Mouse (Mus musculus) liver, embryonic 16.5 days (tissue): Measurements from ENCODE around the gene Slc28a1. TPM values are rescaled to one million over a fixed set of nuclear protein-coding genes. Genes with fewer than 3 reads are reported as not detected.

Experiments used
- ATAC-seq: fragments of 200-750 bp; cut with Nextera tagmentation; 2 replicates; pipeline ENCODE4 v1.8.0; 2017; ENCODE audit warnings: low read depth, mild to moderate bottlenecking, moderate number of reproducible peaks, moderate library complexity
- H3K27ac ChIP-seq: fragments of 300-500 bp; sonication (generic); 2 replicates; pipeline ENCODE4 v1.5.1; 2014; ENCODE audit warnings: mild to moderate bottlenecking, low read length
- H3K27me3 ChIP-seq: fragments of 300-500 bp; sonication (generic); 2 replicates; pipeline ENCODE4 v1.6.1; 2014; ENCODE audit warnings: low read depth, low read length, mixed read lengths; ENCODE audit not compliant: control insufficient read depth, insufficient read depth
- H3K36me3 ChIP-seq: fragments of 300-500 bp; sonication (generic); 2 replicates; pipeline ENCODE4 v1.6.1; 2014; ENCODE audit warnings: mild to moderate bottlenecking; ENCODE audit not compliant: control insufficient read depth, insufficient read depth
- H3K4me1 ChIP-seq: fragments of 300-500 bp; sonication (generic); 2 replicates; pipeline ENCODE4 v1.6.1; 2014; ENCODE audit warnings: low read depth, low read length, mixed read lengths; ENCODE audit not compliant: control insufficient read depth
- H3K4me2 ChIP-seq: fragments of 300-500 bp; sonication (generic); 2 replicates; pipeline ENCODE4 v1.6.1; 2014; ENCODE audit warnings: low read depth, low read length, mixed read lengths
- H3K4me3 ChIP-seq: fragments of 300-500 bp; sonication (generic); 2 replicates; pipeline ENCODE4 v1.5.1; 2014; ENCODE audit warnings: low read depth, mild to moderate bottlenecking, low read length
- H3K9ac ChIP-seq: fragments of 300-500 bp; sonication (generic); 2 replicates; pipeline ENCODE4 v1.6.1; 2014; ENCODE audit warnings: low read depth, low read length
- H3K9me3 ChIP-seq: fragments of 300-500 bp; sonication (generic); replicated peaks from 2 replicates; pipeline ENCODE4 v1.6.1; 2016; ENCODE audit warnings: low read length; ENCODE audit not compliant: control insufficient read depth
- WGBS: fragments of 180-500 bp; shearing (Covaris S2); extraction: QIAGEN DNeasy Blood & Tissue Kit; methylation state at CpG from one replicate; pipeline ENCODE4 v1.1.7; 2014; ENCODE audit not compliant: insufficient replicate concordance; 5-methylcytosine and 5-hydroxymethylcytosine counted together
- polyA plus RNA-seq: library from polyadenylated mRNA; unstranded; fragments of >200 nt; fragmentation: Nextera tagmentation; extraction: Ambion mirVana; gene quantifications from 2 replicates; pipeline ENCODE4 v1.2.1, GENCODE M21; 2015

Slc28a1 gene
- polyA plus RNA-seq, 1 experiment from 2014 or later = 0.96 TPM

DNA sequence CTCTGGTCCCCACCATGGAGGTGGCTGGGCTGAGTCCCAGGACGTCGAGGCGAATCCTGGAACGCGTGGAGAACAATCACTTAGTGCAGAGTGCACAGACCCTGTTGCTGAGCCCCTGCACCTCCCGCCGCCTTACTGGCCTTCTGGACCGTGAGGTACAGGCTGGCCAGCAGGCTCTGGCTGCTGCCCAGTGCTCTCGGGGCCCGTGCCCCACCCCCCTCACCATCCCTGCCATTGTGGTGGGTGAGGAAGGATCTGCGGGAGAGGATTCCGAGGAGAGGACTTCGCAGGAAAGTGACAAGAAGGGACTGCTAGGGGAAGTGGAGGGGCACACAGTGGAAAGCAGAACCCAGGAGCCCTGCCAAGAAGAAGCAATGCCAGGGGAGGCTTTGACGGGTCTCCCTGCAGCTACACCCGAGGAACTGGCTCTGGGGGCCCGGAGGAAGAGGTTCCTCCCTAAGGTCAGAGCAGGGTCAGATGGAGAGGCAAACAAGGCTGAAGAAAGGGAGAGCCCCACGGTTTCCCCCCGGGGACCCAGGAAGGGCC is 21.1 kb upstream of the Slc28a1 start:
- H3K27ac ChIP-seq = no peak overlapping the region
- no peaks in the 10 kb centered on the region for H3K36me3 ChIP-seq
- no peaks in the 10 kb centered on the region for H3K4me1 ChIP-seq
- no peaks in the 10 kb centered on the region for H3K9me3 ChIP-seq
- WGBS = 53% methylated on average over 18 of the region's 18 CpGs
- H3K9ac ChIP-seq = no peak overlapping the region
- H3K4me3 ChIP-seq = no peak overlapping the region
- no peaks in the 10 kb centered on the region for H3K27me3 ChIP-seq
- ATAC-seq = no peak
- no peak overlapping the region for H3K4me2 ChIP-seq

DNA sequence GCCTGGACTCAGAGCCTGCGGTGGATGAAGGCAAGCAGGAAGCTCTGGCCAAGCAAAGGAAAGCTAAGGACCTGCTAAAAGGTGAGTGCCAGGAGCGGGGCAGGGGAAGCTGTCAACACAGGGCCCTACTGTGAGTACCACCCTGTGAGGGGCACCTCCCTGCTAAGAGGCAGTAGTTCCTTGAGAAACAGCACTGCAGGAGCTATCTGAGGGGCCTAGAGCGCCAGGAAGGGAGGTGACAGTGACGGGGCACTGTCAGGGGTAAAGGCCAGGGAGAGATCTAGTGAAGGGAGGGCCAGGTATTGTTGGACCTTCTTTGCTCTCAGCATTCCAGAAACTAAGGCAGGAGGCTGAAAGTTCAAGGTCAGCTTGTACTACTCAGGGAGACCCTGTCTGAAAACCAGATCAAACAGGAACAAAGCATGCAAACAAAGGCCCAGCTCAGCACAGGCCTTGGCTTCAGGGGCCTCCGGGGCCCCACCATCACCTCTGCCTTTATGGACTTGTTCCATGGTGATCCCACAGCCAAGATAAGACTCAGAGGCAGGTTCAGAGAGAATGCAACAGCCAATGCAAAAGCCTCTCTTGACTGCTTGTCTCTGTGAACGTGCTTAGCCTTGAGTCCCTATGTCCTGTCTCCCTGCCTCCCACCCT is 20.4 kb upstream of the Slc28a1 start:
- no peaks in the 10 kb centered on the region for H3K36me3 ChIP-seq
- no peak overlapping the region for H3K9ac ChIP-seq
- no peaks in the 10 kb centered on the region for H3K4me1 ChIP-seq
- ATAC-seq = no peak
- WGBS = 53% methylated on average over 6 of the region's 6 CpGs
- H3K9me3 ChIP-seq = no peaks in the 10 kb centered on the region
- H3K27me3 ChIP-seq = no peaks in the 10 kb centered on the region
- no peak overlapping the region for H3K4me2 ChIP-seq
- H3K27ac ChIP-seq = no peak overlapping the region
- H3K4me3 ChIP-seq = no peak overlapping the region

DNA sequence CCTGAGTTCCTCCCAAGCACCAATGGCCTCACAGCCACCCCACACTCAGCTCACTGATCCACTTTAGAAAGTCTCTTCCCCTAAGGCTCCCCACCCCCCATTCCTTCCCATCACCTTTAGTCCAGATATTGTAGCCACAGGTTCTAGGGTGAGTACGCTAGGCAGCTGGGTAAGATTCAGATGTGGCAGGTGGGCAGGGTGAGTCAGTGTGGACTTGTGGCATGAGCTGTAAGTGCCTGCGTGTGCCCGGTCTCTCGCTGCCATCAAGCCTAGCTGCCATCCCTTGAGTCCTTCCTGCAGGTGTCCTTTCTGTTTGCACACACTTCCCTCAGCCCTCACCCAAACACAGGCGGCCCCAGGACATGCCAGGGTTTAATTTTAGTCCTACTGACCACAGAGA is 14.3 kb upstream of the Slc28a1 start:
- H3K36me3 ChIP-seq = no peaks in the 10 kb centered on the region
- H3K27me3 ChIP-seq = no peaks in the 10 kb centered on the region
- no peaks in the 10 kb centered on the region for H3K9me3 ChIP-seq
- H3K9ac ChIP-seq = no peak overlapping the region
- H3K4me2 ChIP-seq = no peak overlapping the region
- no peak for ATAC-seq
- no peaks in the 10 kb centered on the region for H3K4me1 ChIP-seq
- no peak overlapping the region for H3K27ac ChIP-seq
- no peak overlapping the region for H3K4me3 ChIP-seq
- 61% methylated on average over 5 of the region's 5 CpGs for WGBS

DNA sequence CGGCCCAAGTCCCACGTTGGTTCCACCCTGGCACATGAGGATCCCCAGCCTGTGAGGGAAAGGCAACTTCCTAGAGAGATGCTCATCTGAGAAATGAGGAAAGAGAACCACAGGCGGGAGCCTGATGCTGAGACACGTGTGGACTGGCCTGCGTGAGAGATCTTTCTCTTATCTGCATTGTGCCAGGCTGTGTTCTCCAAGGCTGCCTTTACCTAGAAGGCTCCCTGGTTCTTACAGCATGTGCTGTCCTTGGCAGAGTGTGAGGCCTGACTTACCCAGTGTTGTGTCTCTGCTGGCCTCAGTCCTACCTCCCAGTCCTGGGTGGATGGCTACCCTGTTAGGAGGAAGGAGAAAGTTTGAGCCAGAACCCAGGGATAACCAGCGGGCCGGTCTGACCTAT is 11.7 kb upstream of the Slc28a1 start:
- ATAC-seq = 0 out of 2 replicates have a peak, but pooled peaks have one; percentile 19
- 55% methylated on average over 7 of the region's 7 CpGs for WGBS

DNA sequence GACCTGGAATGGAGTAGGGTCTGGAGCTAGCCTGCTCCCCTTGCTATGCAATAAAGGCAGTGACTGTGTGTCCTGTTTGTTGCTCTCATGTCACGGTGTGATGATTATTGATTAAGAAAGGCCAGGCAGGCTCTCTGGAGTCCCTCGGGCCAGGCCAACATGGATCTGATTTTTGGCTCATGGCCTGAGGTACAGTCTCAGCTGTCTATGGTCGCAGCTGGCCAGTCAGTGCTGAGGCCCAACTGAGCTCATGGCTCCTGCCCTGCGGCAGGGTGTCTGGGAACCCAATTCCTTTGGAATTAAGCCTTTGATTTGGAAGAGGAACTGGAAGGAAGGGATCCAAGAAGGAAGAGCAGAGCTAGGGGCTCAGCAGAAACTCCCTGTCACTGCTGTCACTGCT is 9.1 kb upstream of the Slc28a1 start:
- Histone ChIP-seq H3K36me3 (no peaks in the 10 kb centered on the region), H3K4me3 (no peak overlapping the region), H3K4me1 (no peaks in the 10 kb centered on the region), H3K9me3 (no peaks in the 10 kb centered on the region), H3K4me2 (no peak overlapping the region), H3K9ac (no peak overlapping the region), H3K27me3 (no peaks in the 10 kb centered on the region), H3K27ac (no peak overlapping the region)
- 60% methylated on average over 4 of the region's 4 CpGs for WGBS
- no peak for ATAC-seq

More for the DNA sequence above, 11.7 kb upstream of the Slc28a1 start:
- Histone ChIP-seq H3K27ac (no peak overlapping the region), H3K27me3 (no peaks in the 10 kb centered on the region), H3K4me2 (no peak overlapping the region), H3K4me3 (no peak overlapping the region), H3K4me1 (no peaks in the 10 kb centered on the region), H3K36me3 (no peaks in the 10 kb centered on the region), H3K9me3 (no peaks in the 10 kb centered on the region), H3K9ac (no peak overlapping the region)

DNA sequence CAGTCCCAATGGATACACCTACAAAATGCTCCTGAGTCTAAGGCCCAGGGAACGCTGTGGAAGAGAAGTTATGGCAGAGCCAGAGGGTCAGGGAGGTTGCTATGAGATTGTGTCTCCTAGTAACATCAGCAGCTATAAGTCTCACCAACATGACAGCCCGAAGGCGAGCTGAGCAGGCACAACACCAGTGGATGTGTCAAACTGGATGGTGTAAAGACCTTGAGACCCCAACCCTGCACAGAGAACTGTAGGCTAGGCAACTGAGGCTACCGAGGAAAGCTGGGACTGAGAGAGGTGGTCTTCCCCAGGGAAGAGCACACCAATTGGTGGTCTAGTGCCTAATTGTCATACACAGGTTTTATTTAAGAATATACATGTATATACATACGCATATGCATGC is 6.4 kb upstream of the Slc28a1 start:
- 69% methylated on average over 5 of the region's 5 CpGs for WGBS
- Histone ChIP-seq H3K9me3 (no peaks in the 10 kb centered on the region), H3K27me3 (no peaks in the 10 kb centered on the region), H3K4me2 (no peak overlapping the region), H3K27ac (no peak overlapping the region), H3K4me3 (no peak overlapping the region), H3K9ac (no peak overlapping the region), H3K4me1 (no peaks in the 10 kb centered on the region), H3K36me3 (no peaks in the 10 kb centered on the region)
- no peak for ATAC-seq

DNA sequence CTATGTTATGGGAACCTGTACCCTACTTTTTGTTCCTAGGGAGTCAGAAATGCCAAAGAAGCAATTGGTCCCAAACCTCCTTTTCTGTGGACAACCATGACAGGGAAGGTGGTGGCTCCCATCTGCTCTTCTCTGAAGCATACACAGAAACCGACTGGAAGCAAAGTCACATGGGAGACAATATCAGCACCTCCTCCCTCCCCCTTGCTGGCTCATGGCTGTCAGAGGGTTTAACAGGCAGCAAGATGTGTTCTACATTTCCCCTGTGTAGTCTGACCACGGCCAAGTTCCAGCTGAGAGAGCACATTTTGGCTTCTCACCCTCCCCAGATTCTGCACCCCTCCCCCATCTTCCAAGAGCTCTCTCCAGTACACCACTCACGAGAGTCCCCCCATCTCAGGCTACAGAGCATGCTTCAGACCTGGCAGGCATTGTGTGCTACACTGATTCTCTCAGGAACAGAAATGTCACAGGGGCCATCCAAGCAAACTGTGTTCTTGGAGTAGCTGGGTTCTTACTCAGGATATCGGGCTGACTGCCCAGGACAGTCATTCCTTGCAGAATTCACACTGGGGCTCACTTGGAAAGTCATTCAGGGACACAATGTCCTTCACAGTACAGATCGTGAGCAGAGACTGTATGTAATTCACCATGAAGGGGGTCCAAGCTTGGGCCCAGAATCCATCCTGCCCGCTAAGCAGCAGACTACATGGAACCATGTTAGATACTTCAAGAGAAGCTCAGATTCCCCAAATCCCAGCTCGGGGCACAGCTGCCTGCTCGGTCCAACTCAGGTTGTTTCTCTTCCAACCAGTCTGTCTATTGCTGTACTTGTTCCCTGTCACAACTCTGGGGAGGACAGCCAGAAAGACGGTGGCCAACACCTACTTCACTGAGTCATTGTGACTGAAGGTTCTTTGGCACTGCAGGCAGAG is 4.6 kb upstream of the Slc28a1 start:
- H3K36me3 ChIP-seq = no peaks in the 10 kb centered on the region
- H3K27me3 ChIP-seq = no peaks in the 10 kb centered on the region
- no peak for ATAC-seq

DNA sequence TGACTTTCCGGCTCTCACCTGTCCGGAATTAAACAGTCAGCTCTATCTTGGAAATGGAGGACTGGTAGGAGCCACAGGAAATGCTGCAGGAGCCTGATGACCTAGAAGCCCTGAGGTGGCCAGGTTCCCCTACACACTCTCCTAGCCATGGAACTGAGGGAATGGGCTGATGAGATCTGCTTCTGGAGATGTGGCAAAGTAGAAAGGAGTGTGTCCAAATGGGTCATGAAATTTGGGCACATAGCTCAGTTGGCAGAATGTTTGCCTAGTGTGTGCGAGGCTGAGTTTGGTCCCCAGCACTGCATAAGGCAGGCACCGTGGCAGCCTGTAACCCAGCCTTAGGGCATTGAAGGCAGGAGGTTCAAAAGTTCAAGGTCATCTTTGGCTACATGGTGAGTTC is 3.8 kb upstream of the Slc28a1 start:
- no peaks in the 10 kb centered on the region for H3K36me3 ChIP-seq

More for the DNA sequence above, 4.6 kb upstream of the Slc28a1 start:
- H3K4me2 ChIP-seq = no peak overlapping the region
- H3K4me3 ChIP-seq = no peak overlapping the region
- H3K9ac ChIP-seq = no peak overlapping the region
- no peaks in the 10 kb centered on the region for H3K9me3 ChIP-seq
- 43% methylated on average over 9 of the region's 9 CpGs for WGBS
- H3K27ac ChIP-seq = no peak overlapping the region
- H3K4me1 ChIP-seq = peaks cover 3% of the 10 kb centered on the region; the same call in 1 of the 2 replicates

DNA sequence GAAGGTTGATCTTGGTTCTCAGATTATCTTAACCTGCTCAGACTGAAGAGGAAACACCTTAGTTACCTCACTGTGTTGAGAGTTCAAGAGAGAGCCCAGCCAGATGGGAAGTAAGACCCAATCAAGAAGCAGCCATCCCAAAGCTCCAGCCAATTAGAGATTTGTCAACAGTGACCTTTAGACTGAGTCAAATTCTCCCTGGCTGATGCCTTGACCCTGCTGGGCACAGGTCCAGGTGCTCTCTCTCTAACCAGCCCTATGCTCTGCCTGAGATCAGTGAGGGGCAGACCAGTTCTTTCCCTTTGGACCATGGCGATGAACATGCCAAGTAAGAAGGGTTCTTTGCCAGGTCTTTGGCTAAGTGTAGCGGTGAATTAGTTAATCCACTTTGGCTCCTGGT is 2.9 kb upstream of the Slc28a1 start:
- no peak overlapping the region for H3K4me2 ChIP-seq
- ATAC-seq = peak; percentile 64
- H3K27ac ChIP-seq = no peak overlapping the region
- WGBS = 69% methylated on average over 2 of the region's 2 CpGs
- H3K4me1 ChIP-seq = peaks cover 3% of the 10 kb centered on the region; the same call in 1 of the 2 replicates
- H3K4me3 ChIP-seq = no peak overlapping the region
- H3K9ac ChIP-seq = no peak overlapping the region
- H3K27me3 ChIP-seq = no peaks in the 10 kb centered on the region
- H3K9me3 ChIP-seq = no peaks in the 10 kb centered on the region
- H3K36me3 ChIP-seq = no peaks in the 10 kb centered on the region

More for the DNA sequence above, 3.8 kb upstream of the Slc28a1 start:
- Histone ChIP-seq H3K4me2 (no peak overlapping the region), H3K4me3 (no peak overlapping the region), H3K9ac (no peak overlapping the region), H3K27me3 (no peaks in the 10 kb centered on the region), H3K9me3 (no peaks in the 10 kb centered on the region), H3K27ac (no peak overlapping the region), H3K4me1 (peaks cover 3% of the 10 kb centered on the region; the same call in 1 of the 2 replicates)
- ATAC-seq = no peak
- 59% methylated on average over 4 of the region's 4 CpGs for WGBS
